Mouse (Mus musculus) regulatory T cell (primary cell): ENCODE results near the gene Gm21477.
"Not testable (repeated sequence)": the region's sequence is repeated elsewhere in the genome, so short reads cannot be mapped to it uniquely, and the experiment has no call there.

Experiments used
- in situ Hi-C: fragments of 300-600 bp; cut with MboI, MseI; formaldehyde crosslinking; loops from one replicate; pipeline ENCODE4 v1.15.1; 2025; ENCODE audit warnings: high pct_unique_total_duplicates

Gm21477 gene

GRCm38 (mm10) chrY:87116521-87116920, at the start of gene Gm21477:
Gm21477 (plus strand) TSS chrY:87116821.
- in situ Hi-C loops: not testable (repeated sequence)
